Mouse (Mus musculus) liver, embryonic 11.5 days (tissue): ENCODE data around the gene Wdr53. TPM values are rescaled to one million over a fixed set of nuclear protein-coding genes. Genes with fewer than 3 reads are reported as not detected.

Experiments
- ATAC-seq: fragments of 200-750 bp; cut with Nextera tagmentation; replicated peaks from 2 replicates; pipeline ENCODE4 v1.8.0; 2017; ENCODE audit warnings: moderate number of reproducible peaks, mild to moderate bottlenecking, moderate TSS enrichment, moderate library complexity; ENCODE audit not compliant: low FRiP score
- DNase-seq: peaks from one replicate; pipeline ENCODE4 v3.0.0-alpha.2; 2017; ENCODE audit warnings: low spot score
- H3K27ac ChIP-seq: fragments of 300-500 bp; sonication (generic); 2 replicates; pipeline ENCODE4 v1.5.1; 2014; ENCODE audit warnings: mild to moderate bottlenecking, low read depth, low read length, control low read depth
- H3K27me3 ChIP-seq: fragments of 300-500 bp; sonication (generic); replicated peaks from 2 replicates; pipeline ENCODE4 v1.6.1; 2014; ENCODE audit warnings: low read length, mixed read lengths; ENCODE audit not compliant: control insufficient read depth, insufficient read depth
- H3K36me3 ChIP-seq: fragments of 300-500 bp; sonication (generic); 2 replicates; pipeline ENCODE4 v1.6.1; 2014; ENCODE audit warnings: mild to moderate bottlenecking, low read length, moderate library complexity, mixed read lengths; ENCODE audit not compliant: control insufficient read depth, insufficient read depth
- H3K4me1 ChIP-seq: fragments of 300-500 bp; sonication (generic); replicated peaks from 2 replicates; pipeline ENCODE4 v1.6.1; 2014; ENCODE audit warnings: low read length, mixed read lengths; ENCODE audit not compliant: control insufficient read depth, insufficient read depth
- H3K4me2 ChIP-seq: fragments of 300-500 bp; sonication (generic); 2 replicates; pipeline ENCODE4 v1.6.1; 2014; ENCODE audit warnings: mild to moderate bottlenecking, control low read depth, moderate library complexity
- H3K4me3 ChIP-seq: fragments of 300-500 bp; sonication (generic); 2 replicates; pipeline ENCODE4 v1.5.1; 2014; ENCODE audit warnings: low read depth, low read length, control low read depth
- H3K9ac ChIP-seq: fragments of 300-500 bp; sonication (generic); 2 replicates; pipeline ENCODE4 v1.6.1; 2014; ENCODE audit warnings: low read depth, low read length, control low read depth
- H3K9me3 ChIP-seq: fragments of 300-500 bp; sonication (generic); 2 replicates; pipeline ENCODE4 v1.6.1; 2016; ENCODE audit warnings: low read length, inconsistent platforms, mixed read lengths; ENCODE audit not compliant: control insufficient read depth
- WGBS: fragments of 180-500 bp; shearing (Covaris S2); extraction: QIAGEN DNeasy Blood & Tissue Kit; methylation state at CpG from one replicate; pipeline ENCODE4 v1.1.7; 2014; 5-methylcytosine and 5-hydroxymethylcytosine counted together
- polyA plus RNA-seq: library from polyadenylated mRNA; unstranded; fragments of >200 nt; fragmentation: Nextera tagmentation; extraction: Ambion mirVana; gene quantifications from 2 replicates; pipeline ENCODE4 v1.2.1, GENCODE M21; 2014

The Wdr53 gene
- polyA plus RNA-seq = 22.0 and 23.2 TPM in 2 replicates

DNA sequence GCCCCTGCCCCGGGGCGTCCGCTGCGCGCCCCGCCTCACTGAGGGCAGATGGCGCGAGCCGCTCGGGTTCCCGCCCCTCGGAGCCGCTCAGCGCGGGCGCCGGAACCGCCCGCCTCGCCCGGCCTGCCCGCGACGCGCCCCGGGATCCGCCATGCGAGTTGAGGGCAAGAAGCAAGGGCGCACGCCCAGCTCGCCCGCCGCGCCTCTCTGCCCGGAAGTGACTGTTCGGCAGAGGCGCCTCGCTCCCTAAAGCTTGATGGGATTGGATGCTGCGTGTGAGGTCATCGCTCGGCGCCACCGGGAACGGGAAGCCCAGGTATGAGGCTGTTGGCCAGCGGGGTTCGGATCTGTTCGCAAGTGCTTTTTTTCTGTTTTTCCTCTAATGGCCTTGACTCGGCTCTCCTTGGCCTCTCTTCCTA is at the start of gene Wdr53, which contains the start of gene Fbxo45:
Wdr53 (plus strand) TSS at position 276 of the 419 bp plus-strand sequence.
Fbxo45 (minus strand) TSS at position 207 of the 419 bp plus-strand sequence.
- Histone ChIP-seq H3K4me1 (peaks cover 3% of the 10 kb centered on the region; the same call in 1 of the 2 replicates), H3K27ac (peak within 1 kb of the TSS; percentile 97), H3K4me3 (peak within 1 kb of the TSS; percentile 92), H3K27me3 (no peaks in the 10 kb centered on the region), H3K4me2 (peak within 1 kb of the TSS; percentile 87), H3K36me3 (no peaks in the 10 kb centered on the region; the same call in 1 of the 2 replicates), H3K9ac (peak within 1 kb of the TSS; percentile 91), H3K9me3 (no peaks in the 10 kb centered on the region)
- under 1% methylated on average over 48 of the region's 48 CpGs for WGBS
- peak; percentile 98 for ATAC-seq
- peak; percentile 96 for DNase-seq

DNA sequence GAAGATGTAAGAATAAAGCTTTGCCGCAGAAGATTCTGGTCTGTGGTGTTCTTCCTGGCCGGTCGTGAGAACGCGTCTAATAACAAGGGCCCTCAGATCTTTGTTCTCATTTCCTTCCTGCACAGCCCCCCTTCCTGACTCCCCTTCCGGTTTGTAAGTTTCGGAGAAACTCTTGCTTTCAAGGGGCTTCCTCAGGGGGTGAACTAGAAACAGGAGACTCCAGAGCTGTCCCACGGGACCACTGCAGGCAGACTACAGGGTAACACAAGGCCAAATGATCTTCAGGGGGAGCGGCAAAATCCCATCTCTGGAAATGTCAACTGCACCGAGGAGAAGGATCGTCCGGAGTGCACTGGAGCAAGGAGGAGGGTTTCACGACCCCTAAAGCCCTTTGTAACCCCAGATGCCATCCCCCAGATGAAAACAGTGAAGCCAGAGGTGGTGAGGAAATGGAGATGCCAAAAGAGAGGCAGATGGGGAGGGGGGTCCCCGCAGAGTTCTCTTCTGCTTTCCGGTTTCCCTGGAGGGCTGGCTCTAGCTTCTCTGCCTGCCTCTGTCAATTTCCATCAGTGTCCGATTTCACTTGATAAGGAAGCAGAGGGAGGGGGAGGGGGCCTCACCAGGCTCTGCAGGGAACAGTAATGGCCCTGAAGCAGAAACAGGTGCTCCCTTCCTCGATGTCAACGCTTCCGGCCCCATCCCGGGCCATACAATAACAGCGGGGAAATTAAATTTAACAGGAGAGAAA is 46.6 kb upstream of the Wdr53 start:
- Histone ChIP-seq H3K27me3 (no peaks in the 10 kb centered on the region), H3K4me2 (no peak overlapping the region), H3K4me3 (no peak overlapping the region), H3K9ac (no peak overlapping the region), H3K9me3 (no peaks in the 10 kb centered on the region), H3K4me1 (no peaks in the 10 kb centered on the region), H3K36me3 (no peaks in the 10 kb centered on the region), H3K27ac (no peak overlapping the region)
- WGBS = 77% methylated on average over 21 of the region's 21 CpGs
- no peak for DNase-seq
- ATAC-seq = no peak

- ATAC-seq (no peak), DNase-seq (no peak)
- 81% methylated on average over 9 of the region's 9 CpGs for WGBS
- H3K4me2 ChIP-seq = no peak overlapping the region
- no peak overlapping the region for H3K27ac ChIP-seq
- no peaks in the 10 kb centered on the region for H3K27me3 ChIP-seq
- no peaks in the 10 kb centered on the region for H3K4me1 ChIP-seq
- no peak overlapping the region for H3K4me3 ChIP-seq
- H3K36me3 ChIP-seq = no peaks in the 10 kb centered on the region
- H3K9me3 ChIP-seq = no peaks in the 10 kb centered on the region
- H3K9ac ChIP-seq = no peak overlapping the region
Measured at GRCm38 (mm10) chr16:32201004-32201325, 46.1 kb upstream of the Wdr53 start.

DNA sequence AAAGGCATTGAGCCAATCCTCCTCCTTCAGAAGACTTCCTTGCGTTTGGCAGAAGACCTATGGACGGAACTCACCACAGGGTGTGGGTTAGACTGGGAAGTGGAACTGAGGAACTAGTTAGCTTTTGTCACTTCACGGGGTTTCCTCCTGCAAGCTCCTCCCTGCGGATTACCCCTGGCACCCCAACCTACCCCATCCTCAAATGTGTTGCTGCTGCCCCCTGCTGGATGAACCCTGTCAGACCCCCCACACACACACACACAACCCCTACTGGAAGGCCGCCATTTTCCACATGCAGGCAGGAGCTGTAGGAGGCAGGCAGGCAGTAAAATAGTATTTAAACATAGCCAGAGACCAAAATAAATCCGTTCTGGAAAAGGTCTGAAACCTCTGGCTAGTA is 44.3 kb upstream of the Wdr53 start:
- Histone ChIP-seq H3K27ac (no peak overlapping the region), H3K4me2 (no peak overlapping the region), H3K9ac (no peak overlapping the region), H3K4me3 (no peak overlapping the region), H3K9me3 (no peaks in the 10 kb centered on the region), H3K4me1 (no peaks in the 10 kb centered on the region), H3K27me3 (no peaks in the 10 kb centered on the region), H3K36me3 (no peaks in the 10 kb centered on the region)
- ATAC-seq (0 out of 2 replicates have a peak, but pooled peaks have one; percentile 49), DNase-seq (peak; percentile 50)
- 58% methylated on average over 6 of the region's 6 CpGs for WGBS

DNA sequence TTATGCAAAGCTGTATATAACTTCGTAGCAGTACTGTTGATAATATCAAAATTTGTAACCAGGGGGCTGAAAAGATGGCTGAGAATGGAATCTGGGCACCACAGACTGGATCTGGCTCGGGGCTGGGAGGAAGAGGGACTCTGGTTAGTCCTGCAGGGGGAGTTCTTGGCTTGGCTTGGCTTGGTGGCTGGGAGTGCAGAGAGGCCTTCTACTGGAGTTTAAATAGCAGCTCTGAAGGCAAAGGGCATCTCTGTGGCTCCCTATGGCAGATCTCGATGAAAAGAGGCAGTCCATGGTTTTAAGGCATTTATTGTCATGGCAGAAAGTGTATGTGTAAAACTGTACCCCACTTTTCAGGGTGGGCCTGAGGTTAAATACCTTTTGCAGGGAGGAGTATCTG is 42.1 kb upstream of the Wdr53 start:
- WGBS = 62% methylated on average over 3 of the region's 3 CpGs
- Histone ChIP-seq H3K27me3 (no peaks in the 10 kb centered on the region), H3K9me3 (peaks cover 7% of the 10 kb centered on the region), H3K4me1 (no peaks in the 10 kb centered on the region), H3K9ac (no peak overlapping the region), H3K36me3 (no peaks in the 10 kb centered on the region), H3K4me2 (no peak overlapping the region), H3K4me3 (no peak overlapping the region), H3K27ac (no peak overlapping the region)
- no peak for ATAC-seq
- no peak for DNase-seq

GRCm38 (mm10) chr16:32214156-32214555 is 32.9 kb upstream of the Wdr53 start:
- Histone ChIP-seq H3K4me3 (no peak overlapping the region), H3K27ac (no peak overlapping the region), H3K4me2 (no peak overlapping the region), H3K9me3 (peaks cover 6% of the 10 kb centered on the region), H3K36me3 (no peaks in the 10 kb centered on the region), H3K27me3 (no peaks in the 10 kb centered on the region), H3K4me1 (no peaks in the 10 kb centered on the region), H3K9ac (no peak overlapping the region)
- ATAC-seq (no peak), DNase-seq (no peak)

DNA sequence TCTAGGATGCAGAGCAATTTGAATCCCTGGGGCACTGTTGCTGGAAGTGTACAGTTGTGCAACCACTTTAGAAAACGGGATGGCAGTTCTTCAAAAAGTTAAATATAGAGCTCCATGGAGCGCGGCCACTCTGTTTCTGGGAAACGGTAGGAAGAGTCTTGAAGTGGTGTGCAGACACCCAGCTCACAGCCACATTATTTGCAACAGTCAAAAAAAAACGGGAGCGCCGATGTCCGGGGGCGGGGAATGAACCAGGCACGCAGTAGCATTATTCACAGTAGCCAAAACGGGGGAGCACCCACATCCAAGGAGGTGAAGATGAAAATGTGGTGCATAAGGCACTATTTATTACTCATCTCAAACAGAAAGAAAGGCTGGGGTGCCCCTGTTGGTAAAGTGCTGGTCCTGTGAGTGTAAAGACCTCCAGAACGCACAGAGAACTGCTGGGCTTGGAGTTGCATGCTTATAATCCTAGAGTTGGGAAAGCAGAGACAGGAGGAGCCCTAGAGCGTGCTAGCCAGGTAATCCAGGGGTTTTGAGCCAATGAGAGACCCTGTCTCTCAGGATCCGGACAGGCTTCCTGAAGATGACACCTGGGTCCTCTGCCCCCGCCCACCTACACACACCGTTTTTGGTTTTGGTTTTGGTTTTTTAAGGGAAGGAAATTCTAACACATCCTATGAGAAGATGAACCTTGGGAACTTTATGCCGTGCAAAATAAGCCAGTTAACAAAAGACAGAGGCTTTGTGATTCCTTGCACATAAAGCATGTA is 32.0 kb upstream of the Wdr53 start:
- Histone ChIP-seq H3K9me3 (no peaks in the 10 kb centered on the region), H3K4me2 (no peak overlapping the region), H3K27me3 (no peaks in the 10 kb centered on the region), H3K4me1 (no peaks in the 10 kb centered on the region), H3K4me3 (no peak overlapping the region), H3K27ac (no peak overlapping the region), H3K9ac (no peak overlapping the region), H3K36me3 (no peaks in the 10 kb centered on the region)
- 73% methylated on average over 17 of the region's 17 CpGs for WGBS
- DNase-seq (no peak), ATAC-seq (no peak)

DNA sequence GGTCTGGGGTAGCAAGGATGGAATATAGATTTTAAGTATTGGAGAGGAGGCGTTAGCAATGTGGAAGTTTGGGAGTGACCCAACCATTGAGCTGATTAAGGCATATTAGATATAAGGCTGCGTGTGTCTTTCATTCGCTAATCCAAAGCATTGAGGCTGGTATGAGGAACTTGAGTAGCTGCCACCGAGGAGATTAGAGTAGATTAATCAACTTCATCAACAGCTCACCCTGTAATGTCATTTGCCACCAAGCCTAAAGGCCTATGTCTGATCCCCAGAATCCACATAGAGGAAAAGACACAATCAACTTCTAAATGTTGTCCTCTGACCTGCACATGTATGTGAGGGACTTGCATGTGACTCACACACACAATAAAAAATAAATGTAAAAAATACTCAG is 25.2 kb upstream of the Wdr53 start:
- no peak overlapping the region for H3K4me3 ChIP-seq
- H3K27ac ChIP-seq = no peak overlapping the region
- no peak for ATAC-seq
- no peak overlapping the region for H3K9ac ChIP-seq
- H3K4me1 ChIP-seq = no peaks in the 10 kb centered on the region
- no peak overlapping the region for H3K4me2 ChIP-seq
- WGBS = 73% methylated on average over 4 of the region's 4 CpGs
- H3K9me3 ChIP-seq = no peaks in the 10 kb centered on the region
- DNase-seq = no peak
- H3K27me3 ChIP-seq = no peaks in the 10 kb centered on the region
- no peaks in the 10 kb centered on the region for H3K36me3 ChIP-seq

- no peak for DNase-seq
- Histone ChIP-seq H3K4me3 (no peak overlapping the region), H3K4me1 (no peaks in the 10 kb centered on the region), H3K27ac (no peak overlapping the region), H3K27me3 (no peaks in the 10 kb centered on the region), H3K9ac (no peak overlapping the region), H3K9me3 (no peaks in the 10 kb centered on the region), H3K36me3 (no peaks in the 10 kb centered on the region), H3K4me2 (no peak overlapping the region)
- ATAC-seq = no peak
Measured at GRCm38 (mm10) chr16:32222399-32222798, 24.6 kb upstream of the Wdr53 start.
